Mouse (Mus musculus) liver, adult 2 months (tissue): Measurements from ENCODE around the gene Six1.

ENCODE experiments used
- CTCF ChIP-seq: fragments of 200-500 bp; IDR thresholded peaks from 2 replicates; pipeline ENCODE4 v1.5.1; 2011; ENCODE audit warnings: low read depth, low read length, control low read depth
- POLR2A ChIP-seq: fragments of 200-500 bp; IDR thresholded peaks from 2 replicates; pipeline ENCODE4 v1.6.1; 2011; ENCODE audit warnings: low read length, control low read depth; ENCODE audit not compliant: insufficient read depth; ENCODE audit errors: extremely low read depth

GRCm38 (mm10) chr12:73012824-73013223 is 40.9 kb downstream of the Six1 start:
- TF ChIP-seq CTCF: no peak
- TF ChIP-seq POLR2A: no peak
